Mouse (Mus musculus) neural tube, embryonic 15.5 days (tissue): ENCODE data around the gene Tmem221. TPM values are rescaled to one million over a fixed set of nuclear protein-coding genes. Genes with fewer than 3 reads are reported as not detected.

Experiments used
- ATAC-seq: fragments of 200-750 bp; cut with Nextera tagmentation; 2 replicates; pipeline ENCODE4 v1.8.0; 2017; ENCODE audit warnings: mild to moderate bottlenecking, moderate TSS enrichment, moderate library complexity; ENCODE audit not compliant: low FRiP score
- H3K27ac ChIP-seq: fragments of 300-500 bp; sonication (generic); replicated peaks from 2 replicates; pipeline ENCODE4 v1.5.1; 2015; ENCODE audit warnings: mild to moderate bottlenecking, inconsistent platforms
- H3K27me3 ChIP-seq: fragments of 300-500 bp; sonication (generic); replicated peaks from 2 replicates; pipeline ENCODE4 v1.6.1; 2015; ENCODE audit warnings: inconsistent platforms
- H3K36me3 ChIP-seq: fragments of 300-500 bp; sonication (generic); 2 replicates; pipeline ENCODE4 v1.6.1; 2015; ENCODE audit warnings: inconsistent platforms
- H3K4me1 ChIP-seq: fragments of 300-500 bp; sonication (generic); 2 replicates; pipeline ENCODE4 v1.6.1; 2015; ENCODE audit warnings: inconsistent platforms
- H3K4me2 ChIP-seq: fragments of 300-500 bp; sonication (generic); 2 replicates; pipeline ENCODE4 v1.6.1; 2015; ENCODE audit warnings: inconsistent platforms, mild to moderate bottlenecking, moderate library complexity
- H3K4me3 ChIP-seq: fragments of 300-500 bp; sonication (generic); replicated peaks from 2 replicates; pipeline ENCODE4 v1.5.1; 2015; ENCODE audit warnings: mild to moderate bottlenecking, inconsistent platforms
- H3K9ac ChIP-seq: fragments of 300-500 bp; sonication (generic); replicated peaks from 2 replicates; pipeline ENCODE4 v1.6.1; 2015; ENCODE audit warnings: mild to moderate bottlenecking, inconsistent platforms
- H3K9me3 ChIP-seq: fragments of 300-500 bp; sonication (generic); replicated peaks from 2 replicates; pipeline ENCODE4 v1.6.1; 2016; ENCODE audit warnings: inconsistent platforms
- WGBS: fragments of 180-500 bp; shearing (Covaris S2); methylation state at CpG from one replicate; pipeline ENCODE4 v1.1.7; 2015; ENCODE audit warnings: mixed read lengths; 5-methylcytosine and 5-hydroxymethylcytosine counted together
- polyA plus RNA-seq: library from polyadenylated mRNA; unstranded; fragments of >200 nt; fragmentation: Nextera tagmentation; extraction: Ambion mirVana; gene quantifications from 2 replicates; pipeline ENCODE4 v1.2.1, GENCODE M21; 2015

Tmem221 gene
- polyA plus RNA-seq, 1 experiment from 2014 or later, result 0.15 TPM

DNA sequence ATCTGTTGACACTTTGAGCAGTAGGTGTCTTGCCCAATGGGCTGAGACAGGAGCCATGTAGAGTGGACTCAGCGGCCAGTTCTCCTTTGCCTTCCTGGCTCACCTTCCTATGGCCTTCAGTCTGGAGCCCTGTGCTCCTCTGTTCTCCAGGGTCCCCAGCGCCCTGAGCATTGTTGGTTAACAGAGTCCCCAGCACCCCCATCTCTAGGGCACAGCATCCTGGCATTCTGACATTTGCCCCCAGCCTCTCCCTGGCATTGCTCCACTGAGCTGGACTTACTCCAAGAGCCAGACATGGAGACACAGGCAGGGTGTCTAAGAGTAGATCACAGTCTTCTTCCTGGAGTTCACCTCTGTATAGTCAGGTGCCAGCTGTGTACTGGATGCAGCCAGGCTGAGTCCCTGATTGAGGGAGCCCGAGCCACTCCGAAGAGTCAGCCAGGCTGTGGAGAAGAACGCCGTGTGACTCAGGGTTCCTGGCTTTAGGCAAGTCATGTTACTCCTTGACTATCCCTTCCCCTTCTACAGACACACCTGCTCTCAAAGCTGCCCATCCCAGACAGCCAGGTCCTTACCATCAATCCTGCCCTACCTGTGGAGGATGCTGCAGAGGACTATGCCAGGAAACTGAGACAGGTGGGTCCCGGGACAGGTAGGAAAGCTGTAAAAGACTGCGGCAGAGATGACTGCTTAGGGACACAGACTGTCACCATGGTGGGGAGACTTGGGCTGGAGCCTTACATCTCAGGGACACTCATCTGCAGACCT lies 35.1 kb upstream of the Tmem221 start:
- Histone ChIP-seq H3K36me3 (no peaks in the 10 kb centered on the region; the same call in 1 of the 2 replicates), H3K4me2 (peak overlapping the region; percentile 96; the same call in 1 of the 2 replicates), H3K9me3 (no peaks in the 10 kb centered on the region), H3K9ac (peak overlapping the region; percentile 99; the same call in 1 of the 2 replicates), H3K27me3 (no peaks in the 10 kb centered on the region), H3K27ac (no peak overlapping the region), H3K4me1 (peaks cover 47% of the 10 kb centered on the region), H3K4me3 (peak overlapping the region; percentile 64; the same call in 1 of the 2 replicates)
- 95% methylated on average over 8 of the region's 8 CpGs for WGBS
- ATAC-seq, result no peak

DNA sequence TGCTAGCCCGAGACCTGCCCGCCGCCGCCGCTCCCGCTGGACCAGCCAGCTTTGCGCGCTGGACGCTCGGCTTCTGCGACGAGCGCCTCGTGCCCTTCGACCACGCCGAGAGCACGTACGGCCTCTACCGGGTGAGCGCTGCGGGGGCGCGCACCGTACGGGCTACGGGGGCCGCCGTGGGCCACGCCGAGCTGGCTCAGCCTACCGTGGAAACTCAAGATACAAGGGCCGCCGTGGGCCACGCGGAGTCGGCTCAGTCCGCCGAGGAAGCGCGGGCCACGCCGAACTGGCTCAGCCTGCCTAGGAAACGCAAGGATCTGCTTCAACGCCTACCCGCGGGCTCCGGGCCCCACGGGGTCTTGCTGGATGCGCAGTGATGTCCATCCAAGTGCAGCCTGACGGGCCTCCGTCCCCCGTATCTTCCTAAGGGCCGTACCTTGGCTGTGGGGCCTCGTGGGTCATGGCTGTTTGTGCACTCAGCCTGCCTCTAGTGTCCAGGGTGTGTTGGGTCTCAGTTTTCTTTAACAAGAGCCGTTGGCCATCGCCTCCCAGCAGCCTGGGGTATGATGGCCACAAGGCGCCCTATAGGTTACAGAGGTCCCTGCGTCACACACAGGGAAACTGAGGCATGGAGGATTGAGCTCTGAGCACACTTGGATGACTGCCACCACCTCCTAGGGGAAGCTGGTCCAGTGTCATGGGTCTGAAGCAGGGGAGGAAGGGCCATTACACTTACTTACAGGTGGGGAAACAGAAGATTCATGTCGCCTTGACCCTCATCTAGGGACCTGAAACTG lies 33.9 kb upstream of the Tmem221 start:
- peak; percentile 80 for ATAC-seq
- Histone ChIP-seq H3K27ac (peak overlapping the region; percentile 98), H3K4me3 (peak overlapping the region; percentile 64), H3K9me3 (no peaks in the 10 kb centered on the region), H3K36me3 (no peaks in the 10 kb centered on the region), H3K4me2 (peak overlapping the region; percentile 96), H3K9ac (peak overlapping the region; percentile 99), H3K27me3 (no peaks in the 10 kb centered on the region), H3K4me1 (peaks cover 47% of the 10 kb centered on the region)
- WGBS, result 4% methylated on average over 60 of the region's 60 CpGs

DNA sequence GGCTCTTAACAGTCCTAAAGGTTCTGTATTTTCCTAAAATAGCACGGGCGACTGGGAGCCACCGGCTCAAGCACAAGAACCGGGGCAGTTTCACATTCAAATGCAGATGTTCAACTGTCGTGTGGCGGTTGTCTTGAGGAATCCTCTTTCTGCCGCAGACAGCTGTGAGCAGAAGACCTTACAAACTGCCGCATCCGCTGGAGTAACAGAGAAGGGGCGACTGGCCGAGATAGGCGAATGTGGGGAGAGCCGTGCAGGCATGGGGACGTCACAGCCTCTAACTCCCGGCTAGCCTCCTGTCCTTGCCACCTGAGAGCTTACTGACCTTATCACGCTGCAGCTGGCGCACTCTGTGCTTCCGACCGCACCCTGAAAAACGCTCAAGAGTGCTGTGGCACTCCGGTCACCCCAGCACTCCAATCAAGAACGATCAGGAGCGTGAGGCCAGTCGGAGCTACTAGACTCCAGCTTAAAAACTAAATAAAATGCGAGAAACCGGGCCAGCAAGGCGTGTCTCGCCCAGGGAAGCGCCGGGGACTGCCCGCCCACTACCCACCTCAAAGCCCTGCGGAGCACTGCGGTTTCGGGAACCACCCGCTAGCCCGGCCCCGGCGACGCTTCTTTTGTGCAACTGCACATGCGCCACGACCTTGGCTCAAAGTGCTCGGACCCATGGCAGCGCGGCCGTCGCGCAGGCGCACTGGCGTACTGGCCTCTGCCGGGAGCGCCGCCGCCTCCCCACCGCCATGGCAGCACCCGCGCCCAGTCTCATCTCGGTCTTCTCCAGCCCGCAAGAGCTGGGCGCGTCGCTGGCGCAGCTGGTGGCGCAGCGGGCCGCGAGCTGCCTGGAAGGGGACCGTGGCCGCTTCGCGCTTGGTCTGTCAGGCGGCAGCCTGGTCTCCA lies 33.1 kb upstream of the Tmem221 start, which contains the start of gene Pgls:
Pgls (plus strand) TSS at position 706 of the 903 bp plus-strand sequence.
- peak within 1 kb of the TSS; percentile 98 for H3K27ac ChIP-seq
- H3K36me3 ChIP-seq, result peaks cover 6% of the 10 kb centered on the region
- ATAC-seq, result peak; percentile 91
- peaks cover 47% of the 10 kb centered on the region for H3K4me1 ChIP-seq
- H3K9me3 ChIP-seq, result no peaks in the 10 kb centered on the region
- peak within 1 kb of the TSS; percentile 64 for H3K4me3 ChIP-seq
- peak within 1 kb of the TSS; percentile 99 for H3K9ac ChIP-seq
- WGBS, result under 1% methylated on average over 68 of the region's 71 CpGs
- H3K4me2 ChIP-seq, result peak within 1 kb of the TSS; percentile 96
- no peaks in the 10 kb centered on the region for H3K27me3 ChIP-seq

DNA sequence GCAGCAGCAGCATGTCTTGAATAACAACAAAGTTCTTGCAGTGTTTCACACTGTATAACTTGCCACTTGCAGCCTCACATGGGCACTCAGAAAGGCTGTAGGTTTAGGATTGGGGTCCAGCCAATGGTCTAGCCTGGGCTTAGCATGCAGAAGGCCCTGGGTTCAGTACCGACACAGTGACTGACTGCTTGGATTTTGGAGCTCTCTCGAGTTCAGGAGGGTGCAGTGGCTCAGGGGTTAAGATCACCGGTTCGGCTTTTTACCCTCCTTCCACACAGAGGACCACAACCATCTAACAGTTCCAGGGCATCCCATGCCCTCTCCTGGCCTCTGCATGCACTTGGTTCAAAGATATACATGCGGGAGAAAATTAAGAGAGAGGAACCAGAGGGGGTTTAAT lies 32.3 kb upstream of the Tmem221 start:
- H3K27me3 ChIP-seq, result no peaks in the 10 kb centered on the region
- peak overlapping the region; percentile 96 for H3K4me2 ChIP-seq
- ATAC-seq, result no peak
- 25% methylated on average over 5 of the region's 5 CpGs for WGBS
- H3K27ac ChIP-seq, result peak overlapping the region; percentile 98
- peaks cover 43% of the 10 kb centered on the region for H3K4me1 ChIP-seq
- H3K4me3 ChIP-seq, result peak overlapping the region; percentile 64
- H3K36me3 ChIP-seq, result peaks cover 11% of the 10 kb centered on the region
- no peaks in the 10 kb centered on the region for H3K9me3 ChIP-seq
- H3K9ac ChIP-seq, result peak overlapping the region; percentile 99

DNA sequence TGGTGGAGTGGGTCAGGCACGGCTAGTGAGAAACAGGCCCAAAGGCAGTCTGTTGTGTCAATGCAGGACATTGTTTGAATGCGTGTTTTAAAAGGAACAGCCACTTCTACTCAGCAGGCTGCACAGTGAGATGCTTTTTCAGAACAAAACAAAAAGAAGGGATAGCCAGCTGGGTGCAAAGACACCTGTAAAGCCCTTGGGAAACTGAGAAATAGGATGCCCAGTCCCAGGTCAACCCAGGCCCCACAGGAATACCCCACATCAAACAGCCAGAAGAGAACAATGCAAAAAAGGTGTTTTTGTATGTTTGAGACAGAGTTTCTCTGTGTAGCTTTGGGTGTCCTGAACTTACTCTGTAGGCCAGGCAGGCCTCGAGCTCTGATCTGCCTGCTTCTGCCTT lies 30.1 kb upstream of the Tmem221 start:
- no peak for ATAC-seq
- H3K4me1 ChIP-seq, result peaks cover 27% of the 10 kb centered on the region
- no peaks in the 10 kb centered on the region for H3K9me3 ChIP-seq
- no peak overlapping the region for H3K4me2 ChIP-seq
- peaks cover 34% of the 10 kb centered on the region for H3K36me3 ChIP-seq
- no peak overlapping the region for H3K27ac ChIP-seq
- no peaks in the 10 kb centered on the region for H3K27me3 ChIP-seq
- H3K4me3 ChIP-seq, result no peak overlapping the region
- WGBS, result 66% methylated on average over 3 of the region's 3 CpGs
- no peak overlapping the region for H3K9ac ChIP-seq

DNA sequence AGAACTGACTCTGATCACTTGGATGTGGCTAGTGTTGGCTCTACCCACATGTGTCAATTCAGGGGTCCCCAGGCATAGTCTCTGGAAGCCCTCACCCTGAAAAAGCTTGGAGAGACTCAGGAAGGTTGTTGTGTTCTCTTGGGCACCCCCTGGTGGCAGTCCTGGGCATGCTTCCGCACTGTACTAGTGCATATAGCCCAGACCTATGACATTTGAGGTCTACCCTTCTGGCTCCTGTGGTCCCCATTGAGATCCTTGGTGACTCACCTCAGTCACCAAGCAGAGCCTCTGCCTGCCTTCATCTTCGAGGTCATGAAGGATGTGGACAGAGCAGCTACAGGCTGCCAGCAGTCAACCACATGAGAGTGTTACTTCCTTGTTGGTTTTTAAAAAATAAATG lies 28.2 kb upstream of the Tmem221 start:
- no peak overlapping the region for H3K4me2 ChIP-seq
- H3K4me3 ChIP-seq, result no peak overlapping the region
- no peak for ATAC-seq
- peaks cover 14% of the 10 kb centered on the region for H3K4me1 ChIP-seq
- peaks cover 40% of the 10 kb centered on the region for H3K36me3 ChIP-seq
- 81% methylated on average over 2 of the region's 2 CpGs for WGBS
- no peak overlapping the region for H3K9ac ChIP-seq
- no peaks in the 10 kb centered on the region for H3K27me3 ChIP-seq
- H3K27ac ChIP-seq, result no peak overlapping the region
- no peaks in the 10 kb centered on the region for H3K9me3 ChIP-seq

DNA sequence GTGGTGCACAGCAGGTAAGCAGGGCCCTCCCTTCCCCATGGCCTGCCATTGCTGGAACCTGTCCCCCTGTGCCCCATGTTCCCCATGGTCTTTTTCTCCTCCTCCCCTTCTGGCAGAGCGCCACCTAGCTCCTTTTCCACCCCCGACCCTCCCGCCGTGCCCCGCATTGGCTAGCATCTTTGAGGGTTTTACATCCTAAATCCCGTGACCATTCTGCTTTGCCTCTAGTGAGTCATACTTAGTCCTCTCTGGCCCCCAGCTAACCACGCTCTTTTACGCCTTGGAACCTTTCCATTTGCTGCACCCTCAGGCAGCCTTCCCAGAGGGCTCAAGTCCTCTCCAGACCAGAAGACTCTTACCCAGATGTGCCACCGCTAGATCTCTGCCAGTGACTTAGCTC lies 21.5 kb upstream of the Tmem221 start:
- Histone ChIP-seq H3K9me3 (no peaks in the 10 kb centered on the region), H3K4me3 (no peak overlapping the region), H3K36me3 (peaks cover 37% of the 10 kb centered on the region), H3K4me2 (no peak overlapping the region), H3K4me1 (peaks cover 15% of the 10 kb centered on the region; the same call in 1 of the 2 replicates), H3K27ac (no peak overlapping the region), H3K9ac (no peak overlapping the region), H3K27me3 (no peaks in the 10 kb centered on the region)
- WGBS, result 29% methylated on average over 9 of the region's 9 CpGs
- ATAC-seq, result peak; percentile 26

DNA sequence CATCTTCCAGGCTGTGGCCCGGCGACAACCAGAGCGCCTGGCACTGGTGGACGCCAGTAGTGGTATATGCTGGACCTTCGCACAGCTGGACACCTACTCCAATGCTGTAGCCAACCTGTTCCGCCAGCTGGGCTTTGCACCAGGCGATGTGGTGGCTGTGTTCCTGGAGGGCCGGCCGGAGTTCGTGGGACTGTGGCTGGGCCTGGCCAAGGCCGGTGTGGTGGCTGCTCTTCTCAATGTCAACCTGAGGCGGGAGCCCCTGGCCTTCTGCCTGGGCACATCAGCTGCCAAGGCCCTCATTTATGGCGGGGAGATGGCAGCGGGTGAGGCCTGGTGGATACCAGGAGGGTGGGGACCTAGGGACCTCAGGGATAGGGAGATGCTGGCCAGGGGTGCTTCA lies 20.8 kb upstream of the Tmem221 start:
- no peak overlapping the region for H3K9ac ChIP-seq
- ATAC-seq, result 0 out of 2 replicates have a peak, but pooled peaks have one; percentile 13

DNA sequence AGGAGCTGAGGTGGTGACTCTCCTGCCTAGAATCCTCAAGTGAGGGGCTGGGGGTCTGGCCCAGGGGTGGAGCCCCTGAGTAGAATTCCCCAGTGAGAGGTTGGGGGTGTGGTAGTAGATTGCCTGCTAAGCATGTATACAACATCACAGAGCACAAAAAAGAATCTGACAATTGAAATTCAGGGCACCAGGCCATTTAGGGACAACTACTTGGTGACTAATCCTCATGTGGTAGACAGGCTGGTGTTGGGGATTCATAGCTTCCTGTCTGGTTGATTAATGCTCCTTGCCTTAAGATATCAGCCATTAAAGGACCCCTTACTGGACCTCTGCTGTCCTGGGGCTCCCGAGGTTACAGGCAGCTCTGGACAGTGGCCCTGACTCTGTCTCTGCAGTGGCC lies 20.3 kb upstream of the Tmem221 start:
- ATAC-seq, result no peak
- Histone ChIP-seq H3K4me2 (no peak overlapping the region), H3K9ac (no peak overlapping the region), H3K4me3 (no peak overlapping the region), H3K36me3 (peaks cover 25% of the 10 kb centered on the region), H3K4me1 (peaks cover 21% of the 10 kb centered on the region; the same call in 1 of the 2 replicates), H3K9me3 (no peaks in the 10 kb centered on the region), H3K27ac (0 out of 2 replicates have a peak overlapping the region, but pooled peaks have one; percentile 9), H3K27me3 (no peaks in the 10 kb centered on the region)
- WGBS, result 75% methylated on average over 1 of the region's 1 CpGs

More for the DNA sequence above, 20.8 kb upstream of the Tmem221 start:
- peaks cover 30% of the 10 kb centered on the region for H3K36me3 ChIP-seq
- H3K4me2 ChIP-seq, result no peak overlapping the region
- 80% methylated on average over 14 of the region's 14 CpGs for WGBS
- H3K27me3 ChIP-seq, result no peaks in the 10 kb centered on the region
- peak overlapping the region; percentile 9; the same call in 1 of the 2 replicates for H3K27ac ChIP-seq
- H3K4me1 ChIP-seq, result peaks cover 16% of the 10 kb centered on the region; the same call in 1 of the 2 replicates
- no peaks in the 10 kb centered on the region for H3K9me3 ChIP-seq
- H3K4me3 ChIP-seq, result no peak overlapping the region

DNA sequence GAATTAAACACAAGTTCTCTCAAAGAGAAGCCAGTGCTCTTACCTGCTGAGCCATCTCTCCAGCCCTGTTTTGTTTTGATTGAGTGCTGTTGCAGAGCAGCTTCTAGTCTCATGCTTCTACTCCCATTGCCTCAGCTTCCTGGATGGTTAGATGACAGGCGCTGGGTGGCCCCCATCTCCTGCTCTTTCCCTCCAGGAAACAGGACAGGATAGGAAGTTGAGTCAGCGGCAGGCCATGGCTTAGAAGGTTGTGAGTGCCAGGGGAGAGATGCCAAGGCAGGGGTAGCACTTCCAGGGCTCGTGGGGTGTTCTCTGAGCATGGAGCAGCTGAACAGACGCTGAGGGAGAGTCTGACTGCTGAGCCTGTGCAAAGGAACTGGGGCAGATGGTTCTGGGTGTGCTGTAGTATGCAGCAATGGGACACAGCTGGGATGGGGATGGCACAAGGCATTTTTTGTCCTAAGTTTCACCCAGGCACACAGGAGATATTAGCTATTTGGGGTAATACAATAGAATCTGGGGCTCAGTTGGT lies 19.3 kb upstream of the Tmem221 start:
- no peak for ATAC-seq
- Histone ChIP-seq H3K36me3 (peaks cover 20% of the 10 kb centered on the region), H3K4me1 (peaks cover 23% of the 10 kb centered on the region; the same call in 1 of the 2 replicates), H3K9ac (no peak overlapping the region), H3K9me3 (no peaks in the 10 kb centered on the region), H3K27ac (no peak overlapping the region), H3K4me2 (no peak overlapping the region), H3K4me3 (no peak overlapping the region), H3K27me3 (no peaks in the 10 kb centered on the region)
- 80% methylated on average over 4 of the region's 4 CpGs for WGBS

DNA sequence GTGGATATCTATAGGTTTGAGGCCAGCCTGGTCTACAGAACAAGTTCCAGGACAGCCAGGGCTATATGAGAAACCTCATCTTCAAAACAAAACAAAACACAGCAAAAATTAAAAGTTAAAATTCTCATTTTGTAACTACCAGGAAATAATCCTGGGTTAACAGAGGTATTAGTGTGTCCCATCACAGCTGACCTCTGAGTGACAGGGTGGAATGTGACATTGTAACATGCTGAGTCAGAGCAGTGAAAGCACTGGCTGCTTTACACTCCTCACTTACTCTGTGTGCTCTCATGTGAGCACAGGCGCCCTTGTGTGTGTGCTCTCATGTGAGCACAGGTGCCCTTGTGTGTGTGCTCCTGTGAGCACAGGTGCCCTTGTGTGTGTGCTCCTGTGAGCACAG lies 16.3 kb upstream of the Tmem221 start:
- Histone ChIP-seq H3K27me3 (no peaks in the 10 kb centered on the region), H3K4me3 (no peak overlapping the region), H3K27ac (no peak overlapping the region), H3K9me3 (no peaks in the 10 kb centered on the region), H3K4me1 (peaks cover 46% of the 10 kb centered on the region), H3K4me2 (no peak overlapping the region), H3K9ac (no peak overlapping the region), H3K36me3 (no peaks in the 10 kb centered on the region)
- no peak for ATAC-seq
- WGBS, result 61% methylated on average over 1 of the region's 1 CpGs
